Mouse (Mus musculus) heart, postnatal 36 days (tissue): ENCODE data around the gene Supt5. TPM values are rescaled to one million over a fixed set of nuclear protein-coding genes. Genes with fewer than 3 reads are reported as not detected.

ENCODE experiments used
- DNase-seq, 2 experiments: peaks; one replicate each; pipeline ENCODE4 v3.0.0; 2021 to 2022
- intact Hi-C: fragments of 180-260 bp; cut with DNase I; formaldehyde crosslinking; loops from one replicate; pipeline ENCODE4 v1.15.1; 2025
- total RNA-seq, 2 experiments: library from RNA; stranded (reverse); gene quantifications; 2 replicates each; pipeline ENCODE4 v1.2.3; 2021

Gene Supt5
- total RNA-seq, 2 experiments from 2014 or later: 56.8 to 62.8 TPM

DNA sequence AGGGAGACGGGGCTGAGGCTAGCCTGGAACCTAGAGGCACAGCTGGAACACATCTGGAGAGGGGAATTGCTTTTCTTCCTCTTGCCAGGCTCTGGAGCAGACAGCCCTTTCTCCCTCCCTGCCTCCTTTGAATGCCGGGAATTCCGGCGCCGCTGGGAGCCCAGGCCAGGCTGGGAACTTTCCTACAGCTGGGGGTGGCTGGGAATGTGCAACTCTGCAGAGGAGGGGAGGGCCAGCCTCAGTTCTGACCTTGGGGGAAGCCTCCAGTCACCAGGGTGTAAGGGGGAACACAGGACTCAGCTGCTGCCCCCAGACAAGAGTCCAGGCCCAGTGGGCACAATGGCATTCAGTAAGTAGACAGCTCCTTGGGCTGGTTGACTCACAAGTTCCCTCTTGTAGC lies 18.4 kb upstream of the Supt5 start:
- intact Hi-C loops: no loop called here
- DNase-seq: peak; percentile 55 to 61

GRCm38 (mm10) chr7:28355221-28355620 lies 16.7 kb upstream of the Supt5 start:
- DNase-seq: no peak
- intact Hi-C loops: no loop called here

GRCm38 (mm10) chr7:28354596-28354995 lies 16.1 kb upstream of the Supt5 start:
- DNase-seq: no peak
- intact Hi-C loops: no loop called here

- intact Hi-C loops: no loop called here
Observed at GRCm38 (mm10) chr7:28354113-28354581, 15.6 kb upstream of the Supt5 start.

DNA sequence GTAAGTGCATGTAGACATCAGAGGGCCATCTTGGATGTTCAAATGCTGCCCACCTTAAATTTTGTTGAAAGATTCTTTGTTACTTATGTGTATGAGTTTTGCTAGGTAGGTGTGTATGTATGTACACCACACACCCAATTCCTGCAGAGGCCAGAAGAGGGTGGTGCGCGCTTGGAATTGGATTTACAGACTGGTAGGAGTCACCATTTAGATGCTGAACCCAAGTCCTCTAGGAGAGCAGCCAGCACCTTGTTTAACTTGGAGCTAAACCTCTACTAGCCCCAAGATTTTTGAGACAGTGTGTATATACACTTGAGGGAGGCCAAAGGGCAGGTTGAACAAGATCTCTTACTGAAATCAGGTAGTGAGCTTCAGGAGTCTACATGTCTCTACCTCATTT lies 14.7 kb upstream of the Supt5 start:
- DNase-seq: no peak
- intact Hi-C loops: no loop called here

More at GRCm38 (mm10) chr7:28354113-28354581, 15.6 kb upstream of the Supt5 start:
- no peak for DNase-seq

- intact Hi-C loops: loop anchor here (2.0 kb wide), 1 partner anchor 19 kb away; no protein-coding TSS in a partner anchor
Observed at GRCm38 (mm10) chr7:28351676-28352191, 13.2 kb upstream of the Supt5 start.

GRCm38 (mm10) chr7:28350155-28350883 lies 11.8 kb upstream of the Supt5 start, which contains the start of gene Rps16:
Gene Rps16 (plus strand): TSS chr7:28350652.
- intact Hi-C loops: loop anchor here (2.0 kb wide), 1 partner anchor 20 kb away; no protein-coding TSS in a partner anchor
- peak; percentile 99 for DNase-seq

More at GRCm38 (mm10) chr7:28351676-28352191, 13.2 kb upstream of the Supt5 start:
- DNase-seq: no peak

DNA sequence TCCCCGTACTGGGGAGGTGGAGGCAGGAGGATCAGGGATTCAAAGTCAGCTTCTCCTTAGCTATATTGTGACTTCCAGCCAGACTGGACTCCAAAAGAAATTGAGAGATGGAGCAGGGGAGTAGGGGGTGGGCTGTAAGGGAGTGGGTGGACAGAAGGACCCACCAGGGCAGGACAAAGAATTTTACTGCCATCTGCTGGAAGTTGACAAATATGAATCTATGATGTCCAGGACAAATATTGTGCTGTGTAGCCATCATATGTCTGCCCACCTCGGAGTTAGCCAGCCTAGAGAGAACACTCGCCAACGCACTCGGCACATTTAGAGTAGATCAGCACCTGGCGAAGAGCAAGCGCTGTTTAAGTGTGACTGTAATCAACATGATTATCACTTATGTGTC lies 10.1 kb upstream of the Supt5 start:
- intact Hi-C loops: no loop called here
- DNase-seq: no peak

DNA sequence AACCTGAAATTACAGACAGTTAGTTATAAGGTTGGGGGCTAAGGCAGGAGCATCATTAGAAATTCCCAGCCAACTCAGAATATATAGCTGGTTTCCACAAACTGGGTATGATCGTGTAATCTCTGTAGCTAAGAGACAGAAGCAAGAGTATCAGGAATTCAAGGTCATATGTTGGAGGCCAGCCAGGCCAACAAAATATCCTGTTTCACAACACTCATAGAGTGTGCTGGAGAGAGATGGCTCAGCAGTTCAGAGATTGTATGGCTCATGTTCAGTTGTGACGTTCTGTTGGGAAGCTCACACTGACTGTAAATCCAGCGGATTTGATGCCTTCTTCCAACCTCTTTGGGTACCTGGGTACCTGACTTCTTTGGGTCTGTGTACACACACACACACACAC lies 9.2 kb upstream of the Supt5 start:
- intact Hi-C loops: no loop called here
- no peak for DNase-seq

- DNase-seq: peak; percentile 64 to 79
- intact Hi-C loops: no loop called here
Observed at GRCm38 (mm10) chr7:28344637-28345036, 6.1 kb upstream of the Supt5 start.

DNA sequence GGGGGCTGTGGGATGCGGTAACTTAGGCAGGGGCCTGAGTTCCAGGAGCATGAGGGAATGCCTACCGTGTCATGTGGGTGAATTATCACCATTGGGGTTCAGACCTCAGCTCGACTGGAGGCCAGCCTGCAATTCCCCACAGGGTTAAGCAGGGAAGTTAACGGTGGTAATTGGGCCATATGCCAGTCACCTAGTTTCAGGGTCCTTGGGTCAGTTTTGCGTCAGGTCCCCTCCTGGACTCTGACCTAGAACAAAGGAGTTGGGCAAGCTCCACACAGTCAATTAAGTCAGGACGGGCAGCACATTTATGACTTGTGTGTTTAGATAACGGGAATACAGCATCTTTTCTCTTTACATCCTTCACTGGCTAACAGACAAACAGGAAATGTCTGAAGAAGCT lies 2.8 kb upstream of the Supt5 start:
- intact Hi-C loops: no loop called here
- no peak for DNase-seq

DNA sequence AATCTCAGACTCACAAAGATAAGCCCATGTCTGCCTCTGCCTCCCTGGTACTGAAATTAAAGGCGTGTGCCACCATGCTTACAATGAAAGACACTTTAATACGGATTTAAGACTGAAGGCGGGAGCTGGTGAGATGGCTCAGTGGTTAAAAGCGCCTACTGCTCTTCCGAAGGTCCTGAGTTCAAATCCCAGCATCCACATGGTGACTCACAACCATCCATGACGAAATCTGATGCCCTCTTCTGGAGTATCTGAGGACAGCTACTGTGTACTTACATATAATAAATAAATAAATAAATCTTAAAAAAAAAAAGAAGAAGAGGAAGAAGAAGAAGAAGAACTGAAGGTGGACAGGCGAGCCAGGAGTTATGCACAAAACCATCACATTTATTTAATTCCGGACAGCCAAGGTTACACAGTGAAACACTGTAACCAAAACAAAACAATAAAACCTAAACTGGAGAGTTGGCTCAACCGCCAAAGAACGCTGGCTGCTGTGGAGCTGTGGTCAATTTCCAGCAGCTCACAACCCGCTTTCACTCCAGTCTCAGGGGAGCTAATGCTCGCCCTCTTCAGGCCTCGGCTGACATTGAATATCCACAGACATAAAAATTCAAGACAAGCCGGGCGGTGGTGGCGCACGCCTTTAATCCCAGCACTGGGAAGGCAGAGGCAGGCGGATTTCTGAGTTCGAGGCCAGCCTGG lies 819 bp upstream of the Supt5 start:
- DNase-seq: peak; percentile 61 to 67
- intact Hi-C loops: loop anchor here (5.0 kb wide), 1 partner anchor 62 kb away; the partner anchor contains the start of gene Eid2b

DNA sequence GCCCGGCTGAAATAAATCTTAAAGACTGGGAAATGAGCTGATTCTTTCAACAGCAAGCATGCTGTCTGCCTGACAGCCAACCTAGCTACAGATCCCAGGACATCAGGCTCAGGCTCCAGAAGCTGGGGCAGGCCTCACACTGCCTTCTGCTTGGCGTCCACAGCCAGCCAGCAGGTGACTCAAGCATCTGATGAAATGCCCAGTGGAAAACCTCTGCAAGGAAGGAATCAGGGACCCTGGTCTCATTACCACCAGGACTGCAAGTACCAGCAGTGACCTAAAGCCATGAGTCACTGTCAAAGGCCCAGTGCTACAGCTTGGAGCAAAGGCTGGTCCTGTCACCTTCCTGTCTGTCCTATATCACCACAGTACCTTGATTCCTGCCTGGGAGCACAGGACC lies 3.1 kb downstream of the Supt5 start:
- DNase-seq: no peak
- intact Hi-C loops: loop anchor here (5.0 kb wide), 1 partner anchor 58 kb away; the partner anchor contains the start of gene Eid2b

DNA sequence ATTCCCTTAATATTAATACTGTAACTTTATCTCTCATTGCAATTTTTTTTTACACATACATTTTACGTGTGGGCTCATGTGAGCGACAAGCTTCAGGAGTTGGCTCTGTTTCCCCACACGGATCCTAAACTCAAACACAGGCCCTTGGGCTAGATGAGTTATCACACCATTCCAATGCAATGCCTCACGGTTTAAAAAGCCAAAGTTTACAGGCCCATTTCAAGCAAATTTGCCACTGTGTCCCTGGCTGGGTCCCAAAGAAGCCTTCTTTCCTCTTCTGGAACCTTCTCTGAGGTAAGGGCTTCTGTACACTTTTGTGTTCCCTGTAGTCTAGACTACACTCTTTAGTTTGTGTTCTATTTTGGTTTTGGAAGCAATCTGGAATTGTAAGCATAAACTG lies 4.0 kb downstream of the Supt5 start:
- DNase-seq: no peak
- intact Hi-C loops: no loop called here

- intact Hi-C loops: no loop called here
- no peak for DNase-seq
Observed at GRCm38 (mm10) chr7:28328260-28328659, 10.3 kb downstream of the Supt5 start.

- intact Hi-C loops: no loop called here
- DNase-seq: no peak
Observed at GRCm38 (mm10) chr7:28326457-28326856, 12.1 kb downstream of the Supt5 start.

GRCm38 (mm10) chr7:28325293-28325692 lies 13.3 kb downstream of the Supt5 start:
- no peak for DNase-seq
- intact Hi-C loops: no loop called here

GRCm38 (mm10) chr7:28321974-28322720 lies 16.4 kb downstream of the Supt5 start:
- intact Hi-C loops: no loop called here

DNA sequence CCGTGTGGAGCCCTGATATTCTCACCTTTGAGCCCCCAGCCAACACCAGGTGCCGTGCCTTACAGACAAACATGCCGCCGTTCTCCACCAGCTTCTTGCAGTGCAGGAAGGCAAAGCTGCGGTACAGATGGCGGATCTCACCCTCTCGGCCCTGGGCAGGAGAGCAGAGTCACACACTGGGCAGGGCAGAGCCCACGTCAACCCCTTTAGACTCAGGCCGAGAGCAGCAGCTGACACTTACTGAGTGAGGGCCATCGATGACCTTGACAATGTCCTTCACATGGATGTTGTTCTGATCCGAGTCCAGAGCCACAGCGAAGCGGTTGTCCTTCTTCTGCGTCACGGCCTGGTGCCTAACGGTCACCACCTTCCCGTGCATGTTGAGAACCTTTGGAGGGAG lies 19.8 kb downstream of the Supt5 start:
- DNase-seq: no peak
- intact Hi-C loops: no loop called here

More at GRCm38 (mm10) chr7:28321974-28322720, 16.4 kb downstream of the Supt5 start:
- no peak for DNase-seq

GRCm38 (mm10) chr7:28318036-28318435 lies 20.5 kb downstream of the Supt5 start:
- DNase-seq: no peak
- intact Hi-C loops: no loop called here
